Mouse (Mus musculus): ENCODE data around the gene Ksr1.
A peak's percentile ranks its signal among the peaks of the same experiment; 100 is the strongest.

Gene Ksr1

DNA sequence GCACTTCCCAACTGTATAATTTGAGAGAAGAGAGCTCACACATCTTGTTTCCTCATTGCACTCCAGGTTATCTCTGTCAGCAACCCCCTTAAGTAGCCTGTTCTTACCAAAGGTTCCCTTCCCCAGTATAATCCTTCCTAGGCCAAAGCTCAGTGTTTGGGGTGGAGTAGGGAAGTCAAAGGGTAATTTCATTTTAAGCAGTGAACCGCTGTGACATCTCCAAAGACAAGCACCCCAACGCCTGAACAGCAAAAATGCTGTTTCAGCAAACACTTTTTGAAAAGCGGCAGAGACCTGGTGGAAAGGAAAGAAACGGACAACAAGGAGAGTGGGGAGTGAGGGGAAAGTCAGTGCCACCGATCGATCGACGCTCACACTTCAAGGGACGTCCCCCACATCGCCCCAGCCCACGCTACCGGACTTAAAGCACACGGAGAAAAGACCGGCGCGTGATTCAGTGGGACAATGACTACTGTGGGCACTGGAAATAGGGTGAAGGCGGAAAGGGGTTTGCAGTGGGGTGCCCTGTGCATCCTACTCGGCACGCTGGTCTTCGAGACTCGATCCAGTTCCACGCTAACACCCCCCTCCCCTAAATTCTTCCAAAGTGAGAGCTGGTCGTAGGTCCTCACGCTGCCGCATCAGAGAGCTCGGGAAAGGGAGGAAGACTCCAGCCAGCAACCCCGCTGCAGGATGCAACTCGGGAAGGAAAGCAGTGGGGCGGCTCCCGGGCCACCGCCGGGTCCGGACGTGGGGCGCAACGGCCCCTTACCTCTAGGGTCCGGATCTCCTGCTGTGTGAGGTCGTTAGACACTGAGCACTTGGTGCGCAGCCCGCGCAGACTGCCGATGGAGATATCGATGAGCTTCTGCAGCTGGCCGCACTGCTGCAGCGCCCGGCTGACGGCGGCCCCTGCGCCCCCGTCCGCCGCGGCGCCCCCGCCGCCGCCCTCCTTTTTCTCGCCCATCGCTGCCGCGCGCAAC lies 633 bp downstream of the Ksr1 start:
- DNase-seq (ENCODE audit: low spot score in 2 of 2), result peak; percentile 21 to 36

DNA sequence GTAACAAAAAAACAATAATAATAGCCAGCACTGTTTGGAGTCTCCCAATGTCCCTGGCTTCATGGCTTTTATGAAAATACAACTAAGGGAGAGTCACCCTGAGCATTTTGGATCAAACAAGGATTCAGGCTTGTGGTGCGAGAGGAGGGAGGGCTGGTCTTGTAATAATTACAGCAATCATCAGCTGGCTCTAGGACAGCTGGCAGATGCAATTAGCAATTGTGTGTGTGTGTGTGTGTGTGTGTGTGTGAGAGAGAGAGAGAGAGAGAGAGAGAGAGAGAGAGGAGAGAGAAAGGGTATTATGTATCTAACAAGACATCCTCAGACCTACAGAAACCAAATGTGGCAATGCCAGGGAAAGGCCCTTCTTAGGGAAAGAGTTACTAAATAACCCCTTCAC lies 1.5 kb downstream of the Ksr1 start:
- DNase-seq (ENCODE audit: low spot score in 2 of 2), result peak in 1 of 2 experiments; percentile 18

DNA sequence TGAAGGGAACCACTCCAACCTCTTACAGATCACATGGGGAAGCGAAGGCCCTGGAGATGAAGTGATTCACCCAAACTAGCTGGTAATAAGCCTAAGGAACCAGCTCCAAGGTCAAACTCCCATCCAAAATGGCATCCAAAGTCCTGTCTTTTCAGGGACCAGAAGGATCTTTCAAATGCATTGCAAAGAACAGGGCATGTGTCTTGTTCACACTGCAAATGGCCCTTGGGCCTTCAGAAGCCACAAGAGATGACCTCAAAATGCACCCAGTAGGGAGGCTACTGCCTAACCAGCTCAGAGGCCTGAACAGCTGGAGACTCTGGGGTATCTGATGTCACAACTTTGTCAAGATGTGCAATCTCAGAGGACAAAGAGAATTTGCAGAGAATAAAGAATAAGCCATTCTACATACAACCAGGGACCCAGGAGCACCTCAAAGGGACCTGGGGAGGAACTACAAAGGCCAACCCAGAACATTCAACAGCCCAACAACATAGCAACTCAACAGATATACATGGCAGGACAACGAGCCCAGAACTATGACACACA lies 2.1 kb downstream of the Ksr1 start:
- no peak for DNase-seq (ENCODE audit: low spot score in 2 of 2)

DNA sequence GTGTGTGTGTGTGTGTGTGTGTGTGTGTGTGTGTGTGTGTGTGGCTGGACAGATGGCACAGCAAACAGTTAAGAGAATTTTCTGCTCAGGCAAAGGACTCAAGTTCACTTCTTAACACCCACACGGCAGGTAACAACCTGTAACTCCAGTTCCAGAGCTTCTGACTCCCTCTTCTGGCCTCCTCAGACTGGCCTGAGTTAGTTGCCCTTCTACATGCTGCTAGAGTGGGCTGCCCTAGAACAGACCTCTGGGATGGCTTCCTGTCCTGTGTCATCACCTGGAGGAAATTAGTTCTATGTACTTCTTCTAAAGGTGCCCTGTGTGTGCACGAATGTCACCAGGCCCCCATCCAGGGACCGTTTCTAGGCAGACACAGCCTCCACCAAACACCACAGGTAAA lies 2.9 kb downstream of the Ksr1 start:
- no peak for DNase-seq (ENCODE audit: low spot score in 2 of 2)

DNA sequence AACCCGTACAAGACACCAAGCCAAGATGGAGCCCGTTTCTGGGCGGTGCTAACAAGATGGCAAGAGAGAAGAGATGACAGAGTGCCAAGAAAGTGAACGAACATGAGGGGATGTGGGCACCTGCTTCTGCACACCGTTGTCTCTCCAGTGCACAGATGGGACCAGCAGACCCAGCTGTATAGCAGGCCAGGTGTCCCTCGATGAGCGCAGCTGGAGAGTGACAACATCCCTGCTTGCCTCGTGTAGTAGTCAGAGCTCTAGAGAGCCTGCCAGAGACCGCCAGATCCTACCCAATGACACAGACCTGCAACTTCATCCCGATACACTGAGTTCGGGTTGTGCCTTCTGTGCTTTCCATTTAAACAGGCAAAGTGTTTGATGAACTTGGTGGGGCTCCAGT lies 3.8 kb downstream of the Ksr1 start:
- no peak for DNase-seq (ENCODE audit: low spot score in 2 of 2)

DNA sequence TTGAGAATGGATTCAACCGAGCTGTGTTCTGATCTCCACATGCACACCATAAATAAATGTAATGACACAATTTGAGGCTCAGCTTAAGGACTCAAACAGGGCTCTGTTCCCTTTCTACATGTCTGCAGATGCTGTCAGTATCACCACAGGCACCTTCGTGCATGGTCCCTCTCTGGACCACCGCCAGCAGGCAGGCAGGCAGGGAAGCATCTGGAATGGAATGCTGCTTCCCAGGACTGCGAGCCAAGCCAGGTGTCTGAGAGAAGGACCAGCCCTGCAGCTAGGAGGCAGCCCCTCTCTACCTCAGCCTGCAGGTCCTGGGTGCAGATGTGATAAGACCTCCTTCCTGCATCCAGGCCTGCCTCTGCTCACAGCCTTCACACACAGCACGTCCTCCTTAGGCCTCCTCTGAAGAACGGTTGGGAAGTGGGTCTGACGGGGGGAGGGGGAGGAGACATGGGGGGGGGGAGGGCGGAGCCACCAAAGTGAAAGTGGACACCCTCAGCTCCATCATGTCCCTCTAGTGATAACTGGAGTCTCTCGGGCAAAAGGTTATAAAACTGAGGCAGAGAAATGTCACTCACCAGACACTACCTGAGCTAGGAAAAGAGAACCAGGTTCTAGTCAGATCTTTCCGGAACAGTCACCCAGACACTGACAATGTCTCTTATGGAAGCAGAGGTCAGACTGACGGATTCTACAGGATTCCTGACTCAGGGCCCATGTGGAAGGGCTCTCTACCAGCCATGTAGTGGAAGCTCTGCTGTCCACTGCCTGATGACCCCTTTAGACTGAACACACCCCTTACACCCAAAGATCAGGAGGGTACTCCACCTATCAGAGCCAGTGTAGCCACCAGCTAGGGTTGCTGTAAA lies 4.7 kb downstream of the Ksr1 start:
- no peak for DNase-seq (ENCODE audit: low spot score in 2 of 2)

DNA sequence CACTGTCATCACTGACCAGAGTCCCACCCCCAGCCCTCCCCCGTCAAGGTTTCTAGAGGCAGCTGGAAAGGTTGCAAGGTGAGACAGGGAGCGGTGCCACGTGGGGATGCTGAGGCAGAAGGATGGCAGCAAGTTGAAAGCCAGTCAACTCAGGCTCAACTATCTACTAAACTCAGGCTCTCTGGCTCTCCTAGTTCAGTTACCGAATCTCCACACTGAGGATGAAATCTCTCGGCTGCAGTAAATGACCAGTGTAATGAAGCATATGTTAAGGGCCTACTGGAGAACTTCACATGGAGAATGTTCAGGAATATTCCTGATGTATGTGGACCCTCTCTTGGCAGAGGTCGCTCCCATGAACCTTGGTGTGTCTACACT lies 5.7 kb downstream of the Ksr1 start:
- no peak for DNase-seq (ENCODE audit: low spot score in 2 of 2)

DNA sequence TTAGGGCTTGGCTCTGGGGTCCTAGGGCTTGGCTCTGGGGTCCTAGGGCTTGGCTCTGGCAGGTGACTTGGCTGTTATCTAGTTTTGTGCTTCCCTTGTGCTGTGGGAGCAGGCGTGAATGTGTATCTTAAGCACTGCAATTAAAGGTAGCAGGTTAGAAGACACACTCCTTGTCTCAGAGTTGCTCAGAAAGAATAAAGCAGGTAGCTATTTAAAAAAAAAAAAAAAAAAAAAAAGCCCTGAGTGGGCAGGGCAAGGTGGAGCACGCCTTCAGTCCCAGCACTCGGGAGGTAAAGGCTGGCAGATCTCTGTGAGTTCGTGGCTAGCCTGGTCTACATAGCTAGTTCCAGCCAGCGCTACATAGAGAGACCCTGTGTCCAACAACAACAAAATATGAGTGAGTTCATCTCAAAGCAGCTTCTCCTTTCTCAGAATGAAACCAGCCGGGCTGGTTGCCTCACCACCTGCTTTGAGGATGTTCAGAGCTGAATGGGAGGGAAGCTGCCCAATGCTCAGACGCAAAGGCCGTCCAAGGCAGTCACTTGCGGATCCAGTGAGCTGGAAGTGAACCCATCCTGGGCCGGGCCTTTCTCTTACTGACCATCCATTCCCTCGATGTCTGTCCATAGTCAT lies 6.2 kb downstream of the Ksr1 start:
- no peak for DNase-seq (ENCODE audit: low spot score in 2 of 2)

DNA sequence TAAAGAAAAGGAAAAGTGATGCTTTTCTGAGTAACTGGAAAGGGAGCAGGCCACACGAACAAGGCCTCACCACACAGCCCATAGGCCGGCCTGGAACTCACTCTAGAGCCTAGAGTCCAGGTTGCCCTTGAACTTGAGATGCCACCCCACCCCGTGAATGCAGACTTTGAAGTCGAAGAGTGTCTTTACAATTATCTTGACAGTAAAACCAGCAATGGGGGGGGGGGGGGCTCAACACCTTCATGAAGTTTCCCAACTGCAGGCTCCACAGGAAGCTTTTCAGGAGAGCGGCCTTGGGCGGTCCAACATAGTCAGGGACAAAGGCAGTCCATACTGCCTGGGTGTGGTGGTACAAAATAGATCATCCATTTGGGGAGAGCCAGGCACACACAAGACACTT lies 7.6 kb downstream of the Ksr1 start:
- DNase-seq (ENCODE audit: low spot score in 2 of 2), result no peak

DNA sequence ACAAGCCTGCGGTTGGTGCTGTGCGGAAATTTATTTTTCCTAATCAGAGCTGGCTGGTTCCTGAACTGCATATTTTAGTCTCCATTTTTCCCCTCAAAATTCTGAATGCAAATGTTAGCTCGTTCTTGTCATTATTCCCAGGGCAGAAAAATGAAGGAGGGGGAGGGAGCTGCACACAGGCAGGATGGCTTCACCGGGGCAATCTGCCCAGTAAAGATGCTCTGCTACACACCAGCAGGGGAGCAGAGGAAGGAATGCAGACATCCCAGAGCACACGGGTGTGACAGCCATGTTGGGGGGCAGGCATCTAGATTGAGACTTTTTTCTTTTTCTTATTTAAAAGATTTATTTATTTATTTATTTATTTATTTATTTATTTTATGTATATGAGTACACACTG lies 9.0 kb downstream of the Ksr1 start:
- DNase-seq (ENCODE audit: low spot score in 2 of 2), result no peak

DNA sequence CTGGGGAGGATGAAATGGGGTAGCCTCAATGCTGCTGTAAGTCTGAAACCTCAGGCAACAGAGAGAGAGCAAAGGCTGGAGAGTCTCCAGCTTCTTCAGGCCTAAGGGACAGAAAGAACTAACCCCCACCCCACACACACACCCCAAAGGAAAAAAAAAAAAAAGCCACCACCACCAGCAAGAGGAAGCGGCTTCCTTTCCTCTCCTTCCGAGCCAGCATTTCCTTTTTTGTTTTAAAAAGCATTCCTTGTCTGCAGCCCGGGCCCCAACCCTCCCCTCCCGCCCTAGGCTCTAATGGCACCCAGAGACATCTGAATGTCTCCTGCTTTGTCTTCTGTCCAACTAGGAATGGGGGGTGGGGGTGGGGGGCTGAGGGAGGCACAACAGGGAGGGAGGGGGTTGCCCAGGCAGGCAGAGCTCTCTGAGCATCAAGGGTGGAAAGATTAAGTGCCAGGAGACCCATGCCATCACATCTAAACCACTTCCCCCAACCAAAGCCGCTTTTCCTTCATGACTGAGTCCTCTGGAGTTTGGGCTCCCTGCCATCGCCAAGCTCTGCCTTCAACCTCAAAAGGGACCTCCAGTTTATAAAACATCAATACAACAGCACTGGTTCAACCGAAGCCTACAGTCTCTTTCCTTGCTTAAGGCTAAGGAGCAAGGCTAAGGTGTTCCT lies 10.4 kb downstream of the Ksr1 start:
- no peak for DNase-seq (ENCODE audit: low spot score in 2 of 2)

DNA sequence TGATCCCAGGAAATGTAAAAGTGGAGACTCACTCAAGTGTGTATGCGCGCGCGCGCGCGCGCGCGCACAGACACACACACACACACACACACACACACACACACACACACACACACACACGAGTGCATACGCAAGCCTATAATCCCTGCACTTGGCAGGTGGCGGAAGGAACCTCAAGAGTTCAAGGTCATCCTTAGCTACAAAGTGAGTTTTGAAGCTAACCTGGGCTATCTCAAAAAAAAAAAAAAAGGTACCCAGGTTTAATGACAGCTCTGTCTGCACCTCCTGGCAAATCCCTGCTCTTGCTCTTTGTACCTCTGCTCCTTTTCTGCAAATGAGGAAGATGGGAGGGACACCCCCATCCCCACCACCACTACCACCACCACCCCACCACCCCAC lies 11.1 kb downstream of the Ksr1 start:
- DNase-seq (ENCODE audit: low spot score in 2 of 2), result no peak

DNA sequence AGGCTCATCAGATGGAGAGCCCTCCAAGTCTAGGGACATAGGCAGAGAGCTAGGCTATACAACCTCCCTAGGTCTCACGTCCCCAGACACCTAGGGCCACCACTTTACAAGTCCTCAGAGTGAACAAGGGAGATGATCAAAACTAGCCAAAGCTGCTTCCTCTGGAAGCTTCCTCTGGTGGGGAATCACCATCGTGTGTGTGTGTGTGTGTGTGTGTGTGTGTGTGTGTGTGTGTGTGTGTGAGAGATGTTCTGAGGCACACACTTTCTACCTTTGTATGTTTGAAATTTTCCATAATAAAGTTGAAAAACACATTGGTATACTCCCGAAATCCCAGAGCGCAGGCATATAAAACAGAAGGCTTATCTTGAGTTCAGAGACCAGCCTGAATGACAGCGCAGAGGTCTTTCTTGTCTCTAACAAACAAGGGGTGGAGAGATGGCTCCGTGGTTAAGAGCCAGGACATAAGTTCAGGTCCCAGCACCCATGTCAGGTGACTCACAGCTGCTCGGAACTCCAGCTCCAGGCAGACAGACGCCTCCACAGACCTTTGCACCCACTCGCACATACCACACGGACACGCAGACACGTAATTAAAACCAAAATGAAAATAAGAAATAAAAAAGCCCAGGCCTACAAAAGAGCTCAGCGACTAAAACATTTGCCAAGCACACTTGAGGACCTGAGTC lies 11.6 kb downstream of the Ksr1 start:
- DNase-seq (ENCODE audit: low spot score in 2 of 2), result no peak

DNA sequence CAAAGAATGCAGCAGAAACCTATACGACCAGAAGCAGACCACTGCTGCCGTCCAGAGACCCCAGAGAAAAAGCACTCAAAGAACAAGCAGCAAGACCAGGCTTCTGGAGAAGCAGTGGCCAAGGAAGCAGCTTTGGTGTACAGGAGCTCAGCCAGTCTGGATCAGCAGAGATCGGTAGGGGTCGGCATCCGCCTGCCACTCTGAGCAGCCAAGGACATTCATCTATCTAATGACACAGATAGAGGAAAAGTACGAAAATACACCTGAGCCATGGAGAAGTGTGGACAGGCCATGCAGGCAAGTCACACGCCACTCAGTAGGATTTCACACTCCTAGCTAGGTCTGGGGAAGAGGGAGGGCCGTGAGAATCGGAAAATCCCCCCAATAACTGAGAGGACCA lies 12.2 kb downstream of the Ksr1 start:
- DNase-seq (ENCODE audit: low spot score in 2 of 2), result no peak

DNA sequence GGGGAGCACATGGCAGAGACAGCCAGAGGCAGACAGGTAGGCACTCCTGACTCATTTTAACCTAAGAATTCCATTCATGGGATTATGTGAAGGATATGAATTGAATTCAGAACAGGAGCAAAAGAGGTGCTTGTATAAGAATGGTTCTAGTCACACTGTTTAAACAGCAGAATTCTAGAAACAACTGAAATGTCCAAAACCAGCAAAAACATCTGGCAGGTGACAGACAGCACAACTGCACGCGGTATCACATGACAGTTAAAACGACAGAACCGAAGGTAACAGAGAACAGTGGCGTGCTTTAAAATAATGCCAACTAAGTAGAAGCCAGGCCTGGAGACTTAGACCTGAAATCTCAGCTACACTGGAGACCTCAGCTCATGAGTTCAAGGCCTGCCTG lies 13.2 kb downstream of the Ksr1 start:
- no peak for DNase-seq (ENCODE audit: low spot score in 2 of 2)

DNA sequence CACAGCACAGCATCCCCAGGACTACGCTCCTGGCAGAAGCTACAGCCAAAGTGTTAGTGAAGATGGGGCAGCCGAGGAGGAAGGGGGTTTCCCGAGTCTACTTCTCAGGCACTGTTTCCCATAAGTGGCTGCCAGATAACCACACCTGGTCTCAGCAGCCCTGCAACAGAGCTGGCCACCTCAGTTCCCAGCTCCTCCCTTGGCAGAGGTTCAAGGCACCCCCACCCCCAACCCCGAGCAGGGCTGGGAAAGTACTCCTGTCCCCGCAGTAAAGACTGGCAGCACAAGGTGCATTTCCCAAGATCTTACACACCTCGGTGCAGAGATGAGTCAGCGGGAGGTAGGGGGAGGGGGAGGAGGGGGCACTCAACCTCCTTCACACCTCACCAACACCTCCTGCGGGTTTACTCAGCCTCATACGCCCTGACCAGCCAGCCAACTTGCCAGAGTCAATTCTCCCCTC lies 14.2 kb downstream of the Ksr1 start:
- DNase-seq (ENCODE audit: low spot score in 2 of 2), result no peak

DNA sequence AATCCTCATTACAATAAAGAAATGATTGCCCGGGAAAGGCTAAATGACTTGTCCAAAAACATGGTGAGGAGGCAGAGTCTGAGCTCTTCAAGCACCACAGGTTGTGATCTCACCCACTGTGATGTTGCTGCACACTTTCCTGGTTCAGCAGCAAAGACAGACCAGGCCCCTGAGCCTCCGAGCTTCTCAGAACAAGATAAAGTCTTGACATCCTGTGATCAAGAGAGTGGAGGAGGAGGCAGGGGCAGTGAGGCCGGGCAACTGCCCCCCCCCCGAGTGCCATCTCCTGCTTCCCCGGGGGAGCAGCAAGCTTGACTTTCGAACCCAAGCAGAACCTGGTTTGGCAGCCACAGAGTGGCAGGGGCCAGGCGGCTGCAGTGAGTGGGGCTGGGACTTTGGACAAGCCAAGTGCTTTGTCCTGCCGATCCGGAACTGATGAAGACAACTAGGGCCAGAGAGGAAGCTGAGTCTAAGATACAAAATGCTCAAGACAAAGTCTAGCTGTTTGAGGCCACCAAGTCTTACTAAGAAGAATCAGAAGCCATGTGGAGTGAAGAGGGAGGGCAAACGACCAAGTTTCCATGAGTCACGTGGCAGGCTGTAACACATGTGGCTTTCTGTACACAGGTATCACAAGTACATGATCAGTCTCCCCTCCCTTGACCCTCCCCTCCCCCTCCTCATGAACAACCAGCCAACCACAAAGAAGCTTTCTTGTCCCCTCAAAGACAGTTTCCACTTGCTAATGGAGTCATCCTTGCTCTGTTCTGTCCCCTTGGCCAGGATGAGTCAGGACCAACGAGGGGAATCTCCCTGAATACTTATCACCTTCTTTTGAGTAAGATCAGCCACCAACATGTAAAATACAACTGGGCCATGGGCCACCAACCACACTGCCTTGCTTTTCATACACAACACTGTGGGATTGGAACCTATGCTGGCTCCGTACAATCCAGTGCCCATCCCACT lies 16.5 kb downstream of the Ksr1 start:
- DNase-seq (ENCODE audit: low spot score in 2 of 2), result no peak

DNA sequence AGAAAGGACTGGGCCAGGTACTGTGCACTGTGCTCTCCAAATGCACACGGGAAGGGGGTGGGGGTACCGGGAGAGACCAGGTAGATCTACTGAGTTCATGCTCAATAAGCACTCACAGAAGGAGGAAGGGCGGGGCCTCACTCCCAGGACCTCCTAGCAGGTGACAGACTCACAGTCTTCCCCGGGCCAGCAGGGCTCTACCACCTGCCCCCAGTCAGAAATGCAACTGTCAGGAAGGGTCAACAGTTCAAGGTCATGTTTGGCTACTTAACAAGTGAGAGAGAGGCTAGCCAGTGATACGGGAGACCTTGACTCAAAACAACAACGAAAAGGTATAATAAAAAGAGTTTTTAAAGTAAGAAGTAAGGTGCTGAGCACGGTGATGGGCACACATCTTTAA lies 18.0 kb downstream of the Ksr1 start:
- no peak for DNase-seq (ENCODE audit: low spot score in 2 of 2)

DNA sequence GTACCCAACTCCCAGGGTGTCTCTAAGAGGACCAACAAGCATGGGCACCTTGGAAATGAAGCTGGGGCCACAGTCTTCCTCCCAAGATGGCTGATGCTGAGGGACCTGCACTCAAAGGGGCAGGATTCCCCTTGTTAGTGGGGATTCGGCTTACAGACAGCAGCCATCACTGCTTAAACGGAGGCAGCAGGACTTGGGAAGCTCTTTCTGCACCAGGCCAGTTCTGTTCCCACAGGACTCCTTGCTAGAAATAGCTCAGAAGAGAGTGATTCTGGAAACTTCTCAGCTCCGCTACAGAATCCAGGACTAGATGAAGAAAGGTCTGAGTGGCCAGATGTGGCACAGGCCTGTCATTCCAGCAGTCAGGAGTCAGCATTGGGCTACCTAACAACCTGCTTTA lies 19.2 kb downstream of the Ksr1 start:
- DNase-seq (ENCODE audit: low spot score in 2 of 2), result no peak

DNA sequence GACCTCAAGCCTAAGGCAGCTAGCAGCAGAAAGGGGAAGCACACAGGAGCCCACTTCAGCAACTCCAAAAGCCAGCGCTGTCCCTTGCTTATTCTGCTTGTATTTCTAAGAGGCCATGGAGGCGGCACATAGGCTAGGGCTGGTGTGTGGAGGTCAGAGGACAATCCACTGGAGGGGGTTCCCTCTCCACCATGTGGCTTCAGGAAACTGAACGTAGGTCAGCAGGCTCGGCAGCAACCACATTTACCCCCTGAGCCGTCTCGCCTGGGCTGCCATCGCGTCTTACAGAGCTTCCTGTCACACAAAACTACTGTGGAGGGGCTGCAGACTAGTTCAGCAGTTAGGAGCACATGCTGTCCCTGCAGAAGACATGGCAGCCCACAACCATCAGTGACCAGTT lies 20.4 kb downstream of the Ksr1 start:
- no peak for DNase-seq (ENCODE audit: low spot score in 2 of 2)
